Mouse (Mus musculus): ENCODE data around the gene Kdm5a.

GRCm38 (mm10) chr6:120480361-120480760 is 116.4 kb downstream of the Kdm5a start:
- TF ChIP-seq CTCF (IDR thresholded peaks at IDR 0.05; ENCODE audit: insufficient read depth, low read depth, low read length): no peak
- no peak for TF ChIP-seq POLR2A (IDR thresholded peaks at IDR 0.05; ENCODE audit: insufficient read depth, low read depth, low read length)

All from olfactory bulb, adult 2 months (tissue).